ENCODE assay signal across 16 mouse cellular contexts in genomic region chr19:40183600-40183999, GRCm38 (mm10). TPM values are rescaled to one million over a fixed set of nuclear protein-coding genes. Genes with fewer than 3 reads are reported as not detected.
"Had no signal": no experiment of that assay in that cellular context is flagged by ENCODE, and none has a peak within 500 bp of the region (broad histone marks: within the 10 kb centered on the region; RNA-seq: fewer than 3 reads in every experiment).

No protein-coding gene starts in this region.

- H3K4me3 ChIP-seq: kidney, embryonic 15.5 days; limb, embryonic 13.5 days; liver, embryonic 13.5 days; midbrain, embryonic 12.5 days; neural tube, embryonic 13.5 days had no signal

- ATAC-seq: intestine, embryonic 16.5 days; midbrain, embryonic 16.5 days had no signal

- DNase-seq: kidney, adult 2 months; kidney, postnatal 25 days; layer of hippocampus, postnatal 36 days; liver, embryonic 13.5 days; lung, adult 18-20 months; retina, postnatal 1 day; thymus, adult 18-20 months; thymus, postnatal 14 days had no signal

- H3K27ac ChIP-seq: kidney, embryonic 15.5 days; limb, embryonic 13.5 days; liver, embryonic 13.5 days; midbrain, embryonic 12.5 days; neural tube, embryonic 13.5 days; stomach, postnatal 0 days had no signal

RNA-seq across cellular contexts. Expression of gene Cyp2c70, which starts 3.5 kb away (rescaled TPM):
- total RNA-seq: megakaryocyte-erythroid progenitor cell, adult 5-6 weeks had no signal
